Mouse (Mus musculus) hindbrain, postnatal 0 days (tissue): Measurements from ENCODE around the gene Mc1r. TPM values are rescaled to one million over a fixed set of nuclear protein-coding genes. Genes with fewer than 3 reads are reported as not detected.

Experiments
- ATAC-seq: fragments of 200-750 bp; cut with Nextera tagmentation; 2 replicates; pipeline ENCODE4 v1.8.0; 2017; ENCODE audit warnings: mild to moderate bottlenecking, moderate TSS enrichment, moderate library complexity
- DNase-seq: peaks from one replicate; pipeline ENCODE4 v3.0.0-alpha.2; 2015; ENCODE audit warnings: low spot score
- H3K27ac ChIP-seq: fragments of 300-500 bp; sonication (generic); 2 replicates; pipeline ENCODE4 v1.5.1; 2014; ENCODE audit warnings: mild to moderate bottlenecking
- H3K27me3 ChIP-seq: fragments of 300-500 bp; sonication (generic); 2 replicates; pipeline ENCODE4 v1.6.1; 2014; ENCODE audit warnings: low read length, mixed read lengths; ENCODE audit not compliant: insufficient read depth
- H3K36me3 ChIP-seq: fragments of 300-500 bp; sonication (generic); 2 replicates; pipeline ENCODE4 v1.6.1; 2014; ENCODE audit warnings: low read length, mixed read lengths; ENCODE audit not compliant: insufficient read depth
- H3K4me1 ChIP-seq: fragments of 300-500 bp; sonication (generic); 2 replicates; pipeline ENCODE4 v1.6.1; 2014; ENCODE audit warnings: antibody characterized with exemption, low read length, mixed read lengths; ENCODE audit not compliant: insufficient read depth
- H3K4me2 ChIP-seq: fragments of 300-500 bp; sonication (generic); 2 replicates; pipeline ENCODE4 v1.6.1; 2014; ENCODE audit warnings: low read depth, mild to moderate bottlenecking, low read length, moderate library complexity, mixed read lengths
- H3K4me3 ChIP-seq: fragments of 300-500 bp; sonication (generic); 2 replicates; pipeline ENCODE4 v1.5.1; 2014; ENCODE audit warnings: low read length
- H3K9ac ChIP-seq: fragments of 300-500 bp; sonication (generic); replicated peaks from 2 replicates; pipeline ENCODE4 v1.6.1; 2014; ENCODE audit warnings: mild to moderate bottlenecking, low read length, moderate library complexity, mixed read lengths
- H3K9me3 ChIP-seq: fragments of 300-500 bp; sonication (generic); 2 replicates; pipeline ENCODE4 v1.6.1; 2016; ENCODE audit warnings: low read length, mixed read lengths
- CTCF ChIP-seq: IDR thresholded peaks from 2 replicates; pipeline ENCODE4 v1.5.1; 2016; ENCODE audit warnings: antibody characterized with exemption, control low read depth, low read depth
- WGBS: fragments of 180-500 bp; shearing (Covaris S2); extraction: QIAGEN DNeasy Blood & Tissue Kit; methylation state at CpG from one replicate; pipeline ENCODE4 v1.1.7; 2014; 5-methylcytosine and 5-hydroxymethylcytosine counted together
- polyA plus RNA-seq: library from polyadenylated mRNA; unstranded; fragments of >200 nt; fragmentation: Nextera tagmentation; extraction: Ambion mirVana; gene quantifications from 2 replicates; pipeline ENCODE4 v1.2.1, GENCODE M21; 2015
- total RNA-seq: library from RNA; depleted of rRNA; stranded (reverse); fragments of >200 nt; gene quantifications from 2 replicates; pipeline ENCODE4 v1.2.3, GENCODE M21; 2014

Mc1r gene
- total and polyA plus RNA-seq, 2 experiments from 2014 or later: 0.08 TPM; not detected in 1

DNA sequence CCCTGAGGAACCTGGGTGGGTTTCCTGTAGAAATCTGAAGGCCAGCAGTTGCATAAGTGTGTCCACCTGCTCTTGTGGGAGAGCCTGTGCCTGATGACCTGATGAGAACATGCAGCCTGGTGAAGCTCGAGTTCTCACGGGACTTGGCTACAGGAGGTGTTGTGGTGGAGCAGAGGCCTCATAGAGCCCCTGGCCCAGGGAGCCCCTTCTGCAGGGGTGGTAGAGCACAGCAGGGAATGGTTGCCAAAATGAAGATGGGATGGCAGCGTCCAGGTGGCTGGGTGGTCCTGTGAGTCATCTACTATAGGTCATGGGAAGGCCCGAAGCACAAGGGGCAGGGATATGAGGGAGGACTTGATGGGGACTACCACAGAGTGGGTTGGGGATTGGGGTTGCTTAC lies 25.2 kb upstream of the Mc1r start:
- H3K4me2 ChIP-seq: no peak overlapping the region
- H3K9ac ChIP-seq: no peak overlapping the region
- no peaks in the 10 kb centered on the region for H3K27me3 ChIP-seq
- no peaks in the 10 kb centered on the region for H3K9me3 ChIP-seq
- H3K27ac ChIP-seq: no peak overlapping the region
- DNase-seq (no peak), ATAC-seq (no peak)
- no peaks in the 10 kb centered on the region for H3K4me1 ChIP-seq
- TF ChIP-seq CTCF: no peak
- no peak overlapping the region for H3K4me3 ChIP-seq
- WGBS: 90% methylated on average over 4 of the region's 4 CpGs
- H3K36me3 ChIP-seq: peaks cover 44% of the 10 kb centered on the region

DNA sequence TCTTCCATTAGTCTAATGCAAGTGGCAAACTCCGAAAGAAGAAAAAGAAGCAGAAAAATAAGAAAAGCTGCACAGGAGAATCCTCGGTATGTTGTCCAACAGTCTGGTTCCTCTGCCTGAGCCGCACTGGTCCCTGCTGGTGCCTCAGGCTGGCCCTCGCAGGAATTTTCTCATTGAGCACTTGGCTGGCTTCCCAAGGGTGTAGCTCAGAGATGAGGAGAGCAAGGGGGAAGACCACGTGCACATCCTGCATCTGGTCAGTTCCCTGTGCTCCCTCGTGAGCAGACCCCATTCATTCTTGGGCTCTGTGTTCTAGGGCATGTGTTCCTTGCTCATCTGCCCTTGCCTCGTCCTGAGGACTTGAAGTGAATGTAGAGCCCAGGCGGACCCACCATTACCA lies 24.4 kb upstream of the Mc1r start:
- H3K27me3 ChIP-seq: no peaks in the 10 kb centered on the region
- no peak for TF ChIP-seq CTCF
- no peaks in the 10 kb centered on the region for H3K9me3 ChIP-seq
- peaks cover 52% of the 10 kb centered on the region for H3K36me3 ChIP-seq
- H3K27ac ChIP-seq: no peak overlapping the region
- ATAC-seq: no peak
- no peak overlapping the region for H3K4me2 ChIP-seq
- DNase-seq: no peak
- no peak overlapping the region for H3K9ac ChIP-seq
- no peaks in the 10 kb centered on the region for H3K4me1 ChIP-seq
- no peak overlapping the region for H3K4me3 ChIP-seq
- WGBS: 74% methylated on average over 8 of the region's 8 CpGs

GRCm38 (mm10) chr8:123384883-123385540 lies 21.9 kb upstream of the Mc1r start:
- TF ChIP-seq CTCF: peak; percentile 79
- H3K4me2 ChIP-seq: no peak overlapping the region
- no peak overlapping the region for H3K4me3 ChIP-seq
- H3K9ac ChIP-seq: no peak overlapping the region
- H3K36me3 ChIP-seq: peaks cover 77% of the 10 kb centered on the region
- peak; percentile 38 for ATAC-seq
- no peak overlapping the region for H3K27ac ChIP-seq
- H3K4me1 ChIP-seq: no peaks in the 10 kb centered on the region
- peak; percentile 65 for DNase-seq
- H3K27me3 ChIP-seq: no peaks in the 10 kb centered on the region
- 66% methylated on average over 9 of the region's 9 CpGs for WGBS
- H3K9me3 ChIP-seq: no peaks in the 10 kb centered on the region

- WGBS: 85% methylated on average over 3 of the region's 3 CpGs
- peaks cover 91% of the 10 kb centered on the region for H3K36me3 ChIP-seq
- ATAC-seq: no peak
These were observed 19.9 kb upstream of the Mc1r start for GRCm38 (mm10) chr8:123387041-123387440.

GRCm38 (mm10) chr8:123387801-123388200 lies 19.1 kb upstream of the Mc1r start:
- Histone ChIP-seq H3K4me1 (no peaks in the 10 kb centered on the region), H3K4me3 (no peak overlapping the region), H3K9ac (no peak overlapping the region), H3K27me3 (no peaks in the 10 kb centered on the region), H3K4me2 (no peak overlapping the region), H3K9me3 (no peaks in the 10 kb centered on the region), H3K27ac (no peak overlapping the region), H3K36me3 (peaks cover 94% of the 10 kb centered on the region)
- 91% methylated on average over 8 of the region's 8 CpGs for WGBS
- no peak for DNase-seq
- ATAC-seq: no peak
- no peak for TF ChIP-seq CTCF

More at GRCm38 (mm10) chr8:123387041-123387440, 19.9 kb upstream of the Mc1r start:
- Histone ChIP-seq H3K9me3 (no peaks in the 10 kb centered on the region), H3K4me1 (no peaks in the 10 kb centered on the region), H3K9ac (no peak overlapping the region), H3K27ac (no peak overlapping the region), H3K4me2 (no peak overlapping the region), H3K27me3 (no peaks in the 10 kb centered on the region), H3K4me3 (no peak overlapping the region)
- DNase-seq: no peak
- no peak for TF ChIP-seq CTCF

GRCm38 (mm10) chr8:123389026-123389425 lies 17.9 kb upstream of the Mc1r start:
- no peak overlapping the region for H3K4me3 ChIP-seq
- ATAC-seq (no peak), DNase-seq (no peak)
- no peaks in the 10 kb centered on the region for H3K4me1 ChIP-seq
- no peak overlapping the region for H3K4me2 ChIP-seq
- TF ChIP-seq CTCF: no peak
- no peak overlapping the region for H3K9ac ChIP-seq
- no peaks in the 10 kb centered on the region for H3K27me3 ChIP-seq
- H3K36me3 ChIP-seq: peaks cover 94% of the 10 kb centered on the region
- no peaks in the 10 kb centered on the region for H3K9me3 ChIP-seq
- no peak overlapping the region for H3K27ac ChIP-seq
- 90% methylated on average over 7 of the region's 7 CpGs for WGBS

- DNase-seq (no peak), ATAC-seq (no peak)
- H3K9me3 ChIP-seq: no peaks in the 10 kb centered on the region
- no peak for TF ChIP-seq CTCF
- H3K36me3 ChIP-seq: peaks cover 97% of the 10 kb centered on the region
- no peak overlapping the region for H3K4me3 ChIP-seq
- H3K4me2 ChIP-seq: no peak overlapping the region
- H3K4me1 ChIP-seq: no peaks in the 10 kb centered on the region
- 90% methylated on average over 13 of the region's 13 CpGs for WGBS
- H3K9ac ChIP-seq: no peak overlapping the region
- H3K27ac ChIP-seq: no peak overlapping the region
- H3K27me3 ChIP-seq: no peaks in the 10 kb centered on the region
These were observed 8.6 kb upstream of the Mc1r start for GRCm38 (mm10) chr8:123398308-123398707.
